Mouse (Mus musculus) lung, embryonic 14.5 days (tissue): ENCODE measurements around the gene Gm12185. TPM values are rescaled to one million over a fixed set of nuclear protein-coding genes. Genes with fewer than 3 reads are reported as not detected.
A peak's percentile ranks its signal among the peaks of the same experiment; 100 is the strongest.
"Not testable (repeated sequence)": the region's sequence is repeated elsewhere in the genome, so short reads cannot be mapped to it uniquely, and the experiment has no call there.

Experiments used
- ATAC-seq: fragments of 200-750 bp; cut with Nextera tagmentation; 2 replicates; pipeline ENCODE4 v1.8.0; 2017; ENCODE audit warnings: mild to moderate bottlenecking, moderate TSS enrichment, moderate library complexity; ENCODE audit not compliant: insufficient read depth
- DNase-seq: peaks from one replicate; pipeline ENCODE4 v3.0.0-alpha.2; 2015
- H3K27ac ChIP-seq: fragments of 300-500 bp; sonication (generic); 2 replicates; pipeline ENCODE4 v1.5.1; 2014; ENCODE audit warnings: low read depth, mild to moderate bottlenecking, moderate library complexity
- H3K27me3 ChIP-seq: fragments of 300-500 bp; sonication (generic); 2 replicates; pipeline ENCODE4 v1.6.1; 2014; ENCODE audit warnings: low read length, control low read depth; ENCODE audit not compliant: insufficient read depth
- H3K36me3 ChIP-seq: fragments of 300-500 bp; sonication (generic); 2 replicates; pipeline ENCODE4 v1.6.1; 2014; ENCODE audit warnings: control low read depth; ENCODE audit not compliant: insufficient read depth
- H3K4me1 ChIP-seq: fragments of 300-500 bp; sonication (generic); 2 replicates; pipeline ENCODE4 v1.6.1; 2014; ENCODE audit warnings: antibody characterized with exemption, control low read depth; ENCODE audit not compliant: insufficient read depth
- H3K4me2 ChIP-seq: fragments of 300-500 bp; sonication (generic); 2 replicates; pipeline ENCODE4 v1.6.1; 2014; ENCODE audit warnings: mild to moderate bottlenecking
- H3K4me3 ChIP-seq: fragments of 300-500 bp; sonication (generic); 2 replicates; pipeline ENCODE4 v1.5.1; 2014; ENCODE audit warnings: low read depth, low read length
- H3K9ac ChIP-seq: fragments of 300-500 bp; sonication (generic); 2 replicates; pipeline ENCODE4 v1.6.1; 2014
- H3K9me3 ChIP-seq: fragments of 300-500 bp; sonication (generic); 2 replicates; pipeline ENCODE4 v1.6.1; 2016; ENCODE audit warnings: low read depth, low read length, control low read depth
- CTCF ChIP-seq: IDR thresholded peaks from 2 replicates; pipeline ENCODE4 v1.5.1; 2016; ENCODE audit warnings: antibody characterized with exemption, low read depth
- WGBS: fragments of 180-500 bp; shearing (Covaris S2); extraction: QIAGEN DNeasy Blood & Tissue Kit; methylation state at CpG from one replicate; pipeline ENCODE4 v1.1.7; 2014; 5-methylcytosine and 5-hydroxymethylcytosine counted together
- polyA plus RNA-seq: library from polyadenylated mRNA; unstranded; fragments of >200 nt; fragmentation: Nextera tagmentation; extraction: Ambion mirVana; gene quantifications from 2 replicates; pipeline ENCODE4 v1.2.1, GENCODE M21; 2014

The Gm12185 gene
- polyA plus RNA-seq, 1 experiment from 2014 or later = not detected

- TF ChIP-seq CTCF = no peak
- H3K27me3 ChIP-seq = no peaks in the 10 kb centered on the region
- no peaks in the 10 kb centered on the region for H3K36me3 ChIP-seq
- ATAC-seq = no peak
- 68% methylated on average over 3 of the region's 3 CpGs for WGBS
- H3K4me1 ChIP-seq = no peaks in the 10 kb centered on the region
- H3K9me3 ChIP-seq = no peaks in the 10 kb centered on the region
- H3K4me2 ChIP-seq = no peak overlapping the region
- DNase-seq = no peak
- H3K27ac ChIP-seq = no peak overlapping the region
- H3K9ac ChIP-seq = no peak overlapping the region
- no peak overlapping the region for H3K4me3 ChIP-seq
Measured at GRCm38 (mm10) chr11:48918380-48918779, 73.6 kb downstream of the Gm12185 start.

- Histone ChIP-seq H3K9ac (no peak overlapping the region), H3K27ac (no peak overlapping the region), H3K4me2 (no peak overlapping the region), H3K4me3 (no peak overlapping the region), H3K27me3 (no peaks in the 10 kb centered on the region), H3K9me3 (no peaks in the 10 kb centered on the region), H3K4me1 (no peaks in the 10 kb centered on the region), H3K36me3 (no peaks in the 10 kb centered on the region)
- no peak for DNase-seq
- no peak for TF ChIP-seq CTCF
- no peak for ATAC-seq
- WGBS = 86% methylated on average over 1 of the region's 1 CpGs
Measured at GRCm38 (mm10) chr11:48913611-48914010, 78.4 kb downstream of the Gm12185 start.

- H3K4me3 ChIP-seq = no peak overlapping the region
- no peaks in the 10 kb centered on the region for H3K9me3 ChIP-seq
- no peaks in the 10 kb centered on the region for H3K36me3 ChIP-seq
- H3K27ac ChIP-seq = no peak overlapping the region
- no peaks in the 10 kb centered on the region for H3K27me3 ChIP-seq
- no peak overlapping the region for H3K9ac ChIP-seq
- H3K4me2 ChIP-seq = no peak overlapping the region
- no peak for TF ChIP-seq CTCF
- no peak for ATAC-seq
- no peaks in the 10 kb centered on the region for H3K4me1 ChIP-seq
- 42% methylated on average over 1 of the region's 1 CpGs for WGBS
- no peak for DNase-seq
Measured at GRCm38 (mm10) chr11:48908459-48908858, 83.6 kb downstream of the Gm12185 start.

- Histone ChIP-seq H3K9me3 (no peaks in the 10 kb centered on the region), H3K4me1 (no peaks in the 10 kb centered on the region), H3K36me3 (no peaks in the 10 kb centered on the region), H3K4me2 (no peak within 1 kb of the TSS), H3K27ac (no peak within 1 kb of the TSS), H3K27me3 (no peaks in the 10 kb centered on the region), H3K4me3 (no peak within 1 kb of the TSS), H3K9ac (no peak within 1 kb of the TSS)
- no peak for ATAC-seq
- TF ChIP-seq CTCF = no peak
- DNase-seq = peak; percentile 11
- 42% methylated on average over 2 of the region's 2 CpGs for WGBS
Measured at GRCm38 (mm10) chr11:48902021-48902420, 90.0 kb downstream of the Gm12185 start, which contains the start of gene Gm5431. Gm5431 (minus strand) TSS chr11:48902214.

GRCm38 (mm10) chr11:48901567-48901930 is 90.5 kb downstream of the Gm12185 start:
- ATAC-seq, DNase-seq, H3K4me3 ChIP-seq, H3K9me3 ChIP-seq, H3K4me1 ChIP-seq, H3K27ac ChIP-seq, H3K36me3 ChIP-seq, H3K4me2 ChIP-seq, H3K9ac ChIP-seq, H3K27me3 ChIP-seq: not testable (repeated sequence)
- 83% methylated on average over 1 of the region's 1 CpGs for WGBS

GRCm38 (mm10) chr11:48900654-48901566 is 91.1 kb downstream of the Gm12185 start:
- H3K9ac ChIP-seq, H3K27me3 ChIP-seq, DNase-seq, H3K4me3 ChIP-seq, H3K4me2 ChIP-seq, H3K27ac ChIP-seq, H3K9me3 ChIP-seq, ATAC-seq, H3K36me3 ChIP-seq, H3K4me1 ChIP-seq: not testable (repeated sequence)
- 66% methylated on average over 6 of the region's 6 CpGs for WGBS

GRCm38 (mm10) chr11:48898812-48899431 is 93.1 kb downstream of the Gm12185 start:
- WGBS = 64% methylated on average over 2 of the region's 2 CpGs
- TF ChIP-seq CTCF = no peak
- Histone ChIP-seq H3K4me2 (no peak overlapping the region), H3K27me3 (no peaks in the 10 kb centered on the region), H3K36me3 (no peaks in the 10 kb centered on the region), H3K9ac (no peak overlapping the region), H3K27ac (no peak overlapping the region), H3K4me1 (no peaks in the 10 kb centered on the region), H3K4me3 (no peak overlapping the region), H3K9me3 (no peaks in the 10 kb centered on the region)
- DNase-seq (no peak), ATAC-seq (no peak)
